Comparison of ENCODE assay signal across 8 mouse cellular contexts in the genomic region with DNA sequence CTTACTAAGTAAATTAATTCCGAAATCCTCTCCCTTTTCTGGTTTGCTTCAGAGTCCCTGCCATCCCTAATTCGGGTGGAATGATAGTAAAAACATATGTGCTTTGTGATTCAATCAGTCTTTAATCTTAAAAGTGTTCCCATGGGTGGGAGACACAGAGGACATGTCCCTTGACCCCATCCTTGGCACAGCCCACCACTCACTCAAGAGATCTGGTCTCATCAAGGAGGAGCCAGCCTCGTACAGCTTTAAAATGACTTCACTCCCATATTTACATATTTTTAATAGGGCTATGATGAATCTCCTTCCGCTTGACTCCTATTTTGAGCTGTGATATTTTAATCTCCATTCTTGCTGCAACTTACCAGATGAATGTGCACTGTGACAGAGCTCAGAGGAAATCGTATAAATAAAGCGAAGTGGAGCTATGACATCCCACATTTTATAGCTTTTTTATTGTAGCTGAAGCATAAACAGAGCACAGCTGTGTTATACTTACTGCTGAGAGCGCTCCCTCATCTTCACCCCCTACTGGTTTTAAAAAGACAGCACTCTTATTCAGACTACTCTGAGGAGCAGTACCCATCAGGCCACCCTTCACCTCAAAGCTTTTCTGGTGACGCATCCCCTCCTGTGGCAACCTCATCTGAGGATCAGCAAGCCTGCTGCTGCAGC.
DNase-seq lines count a peak whose midpoint lies in the region; ATAC-seq and TF ChIP-seq lines count a peak whose summit lies in the region.

No protein-coding gene starts in this region.

- H3K4me3 ChIP-seq in forebrain, embryonic 12.5 days (replicated peaks): no peak overlapping the region
- H3K4me3 ChIP-seq in forebrain, embryonic 10.5 days: no peak overlapping the region
- no peak overlapping the region for H3K4me3 ChIP-seq in liver, embryonic 12.5 days
- no peak overlapping the region for H3K4me3 ChIP-seq in liver, embryonic 11.5 days (ENCODE audit: low read depth, low read length)
- no peak overlapping the region for H3K4me3 ChIP-seq in limb, embryonic 14.5 days (replicated peaks; ENCODE audit: low read length)

- ATAC-seq in forebrain, embryonic 12.5 days (ENCODE audit: low FRiP score): 0 out of 2 replicates have a peak, but pooled peaks have one; percentile 9
- ATAC-seq in liver, embryonic 12.5 days: 0 out of 2 replicates have a peak, but pooled peaks have one; percentile 18
- ATAC-seq in liver, embryonic 11.5 days (replicated peaks; ENCODE audit: low FRiP score): no peak
- ATAC-seq in limb, embryonic 14.5 days (ENCODE audit: low FRiP score, low read depth): peak; percentile 62

- TF ChIP-seq POLR2A in limb, embryonic 14.5 days (IDR thresholded peaks at IDR 0.05; ENCODE audit: borderline replicate concordance, extremely low read depth, insufficient read depth, insufficient read length): no peak

- no peak overlapping the region for H3K9ac ChIP-seq in forebrain, embryonic 12.5 days
- no peak overlapping the region for H3K9ac ChIP-seq in liver, embryonic 12.5 days
- H3K9ac ChIP-seq in liver, embryonic 11.5 days (ENCODE audit: low read depth, low read length): no peak overlapping the region
- no peak overlapping the region for H3K9ac ChIP-seq in limb, embryonic 14.5 days (ENCODE audit: low read depth, low read length, severe bottlenecking)

- DNase-seq in forebrain, embryonic 10.5 days (ENCODE audit: extremely low spot score, low spot score): no peak
- DNase-seq in liver, embryonic 11.5 days (ENCODE audit: low spot score): no peak
- peak; percentile 29 to 52 for DNase-seq in frontal cortex, postnatal 36 days (ENCODE audit: low spot score in 2 of 2)
- peak; percentile 21 for DNase-seq in limb, embryonic 14.5 days (ENCODE audit: low spot score)
- DNase-seq in yolk sac, embryonic 10.5 days (ENCODE audit: low spot score): no peak
- DNase-seq in cerebellum, adult 9-11 months: no peak

- H3K36me3 ChIP-seq in forebrain, embryonic 12.5 days (replicated peaks): no peaks in the 10 kb centered on the region
- H3K36me3 ChIP-seq in forebrain, embryonic 10.5 days (replicated peaks): no peaks in the 10 kb centered on the region
- H3K36me3 ChIP-seq in liver, embryonic 12.5 days: no peaks in the 10 kb centered on the region
- no peaks in the 10 kb centered on the region for H3K36me3 ChIP-seq in liver, embryonic 11.5 days (ENCODE audit: control insufficient read depth, insufficient read depth, low read length)
- no peaks in the 10 kb centered on the region for H3K36me3 ChIP-seq in limb, embryonic 14.5 days (ENCODE audit: control insufficient read depth, insufficient read depth, low read length)

- 72% methylated on average over 8 of the region's 8 CpGs for WGBS in forebrain, embryonic 12.5 days
- 85% methylated on average over 8 of the region's 8 CpGs for WGBS in forebrain, embryonic 10.5 days
- WGBS in liver, embryonic 12.5 days (ENCODE audit: insufficient replicate concordance): 63% methylated on average over 8 of the region's 8 CpGs
- WGBS in liver, embryonic 11.5 days: 61% methylated on average over 8 of the region's 8 CpGs
- 37% methylated on average over 8 of the region's 8 CpGs for WGBS in limb, embryonic 14.5 days

- H3K4me2 ChIP-seq in forebrain, embryonic 12.5 days: no peak overlapping the region
- H3K4me2 ChIP-seq in liver, embryonic 12.5 days: no peak overlapping the region
- no peak overlapping the region for H3K4me2 ChIP-seq in liver, embryonic 11.5 days
- H3K4me2 ChIP-seq in limb, embryonic 14.5 days (replicated peaks; ENCODE audit: low read depth, low read length, severe bottlenecking): no peak overlapping the region

- H3K4me1 ChIP-seq in forebrain, embryonic 12.5 days: peaks cover 12% of the 10 kb centered on the region
- H3K4me1 ChIP-seq in forebrain, embryonic 10.5 days: peaks cover 24% of the 10 kb centered on the region
- no peaks in the 10 kb centered on the region for H3K4me1 ChIP-seq in liver, embryonic 12.5 days
- H3K4me1 ChIP-seq in liver, embryonic 11.5 days (replicated peaks; ENCODE audit: control insufficient read depth, insufficient read depth, low read length): no peaks in the 10 kb centered on the region
- peaks cover 4% of the 10 kb centered on the region; the same call in 1 of the 2 replicates for H3K4me1 ChIP-seq in limb, embryonic 14.5 days (ENCODE audit: control insufficient read depth, insufficient read depth, low read length)

- H3K27ac ChIP-seq in forebrain, embryonic 12.5 days: no peak overlapping the region
- H3K27ac ChIP-seq in forebrain, embryonic 10.5 days: no peak overlapping the region
- H3K27ac ChIP-seq in liver, embryonic 12.5 days: no peak overlapping the region
- H3K27ac ChIP-seq in liver, embryonic 11.5 days (ENCODE audit: low read depth, low read length): no peak overlapping the region
- H3K27ac ChIP-seq in limb, embryonic 14.5 days (replicated peaks; ENCODE audit: low read depth, low read length): no peak overlapping the region

- no peaks in the 10 kb centered on the region for H3K9me3 ChIP-seq in forebrain, embryonic 12.5 days
- H3K9me3 ChIP-seq in forebrain, embryonic 10.5 days: no peaks in the 10 kb centered on the region
- H3K9me3 ChIP-seq in liver, embryonic 12.5 days (replicated peaks): no peaks in the 10 kb centered on the region
- no peaks in the 10 kb centered on the region for H3K9me3 ChIP-seq in liver, embryonic 11.5 days (ENCODE audit: control insufficient read depth, low read length)
- no peaks in the 10 kb centered on the region for H3K9me3 ChIP-seq in limb, embryonic 14.5 days (ENCODE audit: control insufficient read depth, low read length)

- no peaks in the 10 kb centered on the region for H3K27me3 ChIP-seq in forebrain, embryonic 12.5 days
- H3K27me3 ChIP-seq in forebrain, embryonic 10.5 days (ENCODE audit: poor library complexity, severe bottlenecking): no peaks in the 10 kb centered on the region
- H3K27me3 ChIP-seq in liver, embryonic 12.5 days (replicated peaks): no peaks in the 10 kb centered on the region
- H3K27me3 ChIP-seq in liver, embryonic 11.5 days (replicated peaks; ENCODE audit: control insufficient read depth, insufficient read depth, low read length): no peaks in the 10 kb centered on the region
- H3K27me3 ChIP-seq in limb, embryonic 14.5 days (ENCODE audit: control insufficient read depth, insufficient read depth, low read length): no peaks in the 10 kb centered on the region

Comparison
In these comparisons a context has a peak if more than half of its experiments do, and no peak if none do; other contexts are left out.
1. DNase-seq: peak in frontal cortex, postnatal 36 days (2 of 2) and limb, embryonic 14.5 days (single experiment); none in forebrain, embryonic 10.5 days (single experiment), liver, embryonic 11.5 days (single experiment), yolk sac, embryonic 10.5 days (single experiment) and cerebellum, adult 9-11 months (single experiment).